Mouse (Mus musculus): ENCODE data around the gene Gm7735. TPM values are rescaled to one million over a fixed set of nuclear protein-coding genes. Genes with fewer than 3 reads are reported as not detected.

Gene Gm7735
- polyA plus RNA-seq (2012; rRNA removed) = not detected in 2 replicates

GRCm38 (mm10) chr16:89169190-89169589, at the start of gene Gm7735:
Gene Gm7735 (plus strand): TSS chr16:89169490.

GRCm38 (mm10) chr16:89140551-89140950, 28.7 kb upstream of the Gm7735 start, which contains the start of gene Gm6358:
Gene Gm6358 (plus strand): TSS chr16:89140851.

GRCm38 (mm10) chr16:89150786-89151185, 18.5 kb upstream of the Gm7735 start, which contains the start of gene Gm10061:
Gene Gm10061 (plus strand): TSS chr16:89151086.

GRCm38 (mm10) chr16:89157652-89158051, 11.6 kb upstream of the Gm7735 start, which contains the start of gene Gm9789:
Gene Gm9789 (plus strand): TSS chr16:89157952.

DNA sequence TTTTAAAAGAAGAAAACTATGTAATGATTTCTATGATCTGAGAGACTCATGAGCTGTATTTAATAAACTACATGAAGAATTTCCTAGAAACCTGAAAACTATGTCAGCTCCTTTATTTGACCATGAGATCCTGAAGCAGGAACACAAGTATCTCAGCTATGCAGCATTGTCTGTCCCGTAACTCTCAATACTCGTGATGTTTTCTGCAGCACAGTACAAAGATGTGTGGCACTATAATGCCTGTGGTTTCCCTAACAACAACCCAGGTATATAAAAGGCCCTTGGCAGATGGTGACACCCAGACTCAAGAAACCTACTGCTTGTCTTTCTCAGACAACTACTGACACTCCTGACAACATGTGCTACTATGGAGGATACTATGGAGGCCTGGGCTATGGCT, 5.1 kb downstream of the Gm7735 start, which contains the start of gene 1110057P08Rik:
Gene 1110057P08Rik, plus strand, starts transcription at position 301 of the 400 bp plus-strand sequence.

DNA sequence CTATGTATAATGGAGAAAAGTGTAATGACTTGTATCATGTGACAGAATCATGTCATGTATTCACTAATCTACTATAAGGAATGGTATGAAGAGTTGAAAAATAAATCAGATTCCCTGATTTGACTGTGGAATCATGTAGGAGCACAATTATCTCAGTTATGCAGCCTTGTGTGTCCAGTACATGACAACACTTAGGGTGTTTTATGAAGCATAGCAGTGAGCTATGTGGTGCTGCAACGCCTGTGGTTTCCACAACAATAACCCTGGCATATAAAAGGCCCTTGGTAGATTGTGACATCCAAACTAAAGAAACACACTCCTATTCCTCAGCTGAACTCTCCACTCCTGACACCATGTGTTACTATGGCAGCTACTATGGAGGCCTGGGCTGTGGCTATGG, 36.3 kb downstream of the Gm7735 start, which contains the start of gene Krtap20-2:
Gene Krtap20-2, plus strand, starts transcription at position 301 of the 400 bp plus-strand sequence.

Other genes starting within 250 kb of the Gm7735 start
- not detected in 2 replicates for gene Krtap19-9b, start 237.2 kb upstream of the Gm7735 start, polyA plus RNA-seq (2012; rRNA removed)
- gene Krtap16-3, start 206.6 kb upstream of the Gm7735 start, polyA plus RNA-seq (2012; rRNA removed) = not detected in 2 replicates
- gene Krtap22-2, start 158.7 kb upstream of the Gm7735 start, polyA plus RNA-seq (2012; rRNA removed) = not detected in 2 replicates
- gene Gm10229, start 154.2 kb upstream of the Gm7735 start, polyA plus RNA-seq (2012; rRNA removed) = not detected in 2 replicates
- gene Krtap6-1, start 137.8 kb upstream of the Gm7735 start, polyA plus RNA-seq (2012; rRNA removed) = not detected in 2 replicates
- not detected in 2 replicates for gene Gm10228, start 128.0 kb upstream of the Gm7735 start, polyA plus RNA-seq (2012; rRNA removed)
- gene Krtap6-5, start 121.6 kb upstream of the Gm7735 start, polyA plus RNA-seq (2012; rRNA removed) = not detected in 2 replicates
- gene 1110025L11Rik, start 105.5 kb upstream of the Gm7735 start, polyA plus RNA-seq (2012; rRNA removed) = not detected in 2 replicates
- gene Krtap6-3, start 85.5 kb upstream of the Gm7735 start, polyA plus RNA-seq (2012; rRNA removed) = not detected in 2 replicates
- not detected in 2 replicates for gene Gm6358, start 28.6 kb upstream of the Gm7735 start, polyA plus RNA-seq (2012; rRNA removed)
- not detected in 2 replicates for gene Gm10061, start 18.4 kb upstream of the Gm7735 start, polyA plus RNA-seq (2012; rRNA removed)
- not detected in 2 replicates for gene Gm9789, start 11.5 kb upstream of the Gm7735 start, polyA plus RNA-seq (2012; rRNA removed)
- gene 1110057P08Rik, start 5.2 kb downstream of the Gm7735 start, polyA plus RNA-seq (2012; rRNA removed) = not detected in 2 replicates
- gene Krtap20-2, start 36.4 kb downstream of the Gm7735 start, polyA plus RNA-seq (2012; rRNA removed) = not detected in 2 replicates
- gene Krtap21-1, start 234.4 kb downstream of the Gm7735 start, polyA plus RNA-seq (2012; rRNA removed) = not detected in 2 replicates

Measured in liver, embryonic 18 days (tissue).